Mouse (Mus musculus) left cerebral cortex, postnatal 14 days (tissue): ENCODE results near the gene Slc44a5. TPM values are rescaled to one million over a fixed set of nuclear protein-coding genes. Genes with fewer than 3 reads are reported as not detected.

Experiments
- total RNA-seq, 2 experiments: library from RNA; stranded (reverse); gene quantifications; 2 replicates each; pipeline ENCODE4 v1.2.3; 2021

Gene Slc44a5
- total RNA-seq, 2 experiments from 2014 or later: 12.5 to 13.9 TPM

Other genes starting within 250 kb of the Slc44a5 start
- 10 to 100 TPM; 10.8 to 12.1 TPM for gene St6galnac3, start 248.3 kb upstream of the Slc44a5 start, total RNA-seq
- not detected for gene Asb17, start 129.2 kb upstream of the Slc44a5 start, total RNA-seq
- under 1 TPM; 0.22 to 0.30 TPM for gene Msh4, start 67.3 kb upstream of the Slc44a5 start, total RNA-seq
- gene Rabggtb, start 60.4 kb upstream of the Slc44a5 start, total RNA-seq: 10 to 100 TPM; 65.3 to 66.7 TPM
- 10 to 100 TPM; 33.9 to 34.2 TPM for gene Acadm, start 28.8 kb upstream of the Slc44a5 start, total RNA-seq